Mouse (Mus musculus): ENCODE measurements around the gene Jade1. TPM values are rescaled to one million over a fixed set of nuclear protein-coding genes. Genes with fewer than 3 reads are reported as not detected.

The Jade1 gene
- total and polyA plus RNA-seq, 2 experiments from 2014 or later: 16.7 to 21.8 TPM

DNA sequence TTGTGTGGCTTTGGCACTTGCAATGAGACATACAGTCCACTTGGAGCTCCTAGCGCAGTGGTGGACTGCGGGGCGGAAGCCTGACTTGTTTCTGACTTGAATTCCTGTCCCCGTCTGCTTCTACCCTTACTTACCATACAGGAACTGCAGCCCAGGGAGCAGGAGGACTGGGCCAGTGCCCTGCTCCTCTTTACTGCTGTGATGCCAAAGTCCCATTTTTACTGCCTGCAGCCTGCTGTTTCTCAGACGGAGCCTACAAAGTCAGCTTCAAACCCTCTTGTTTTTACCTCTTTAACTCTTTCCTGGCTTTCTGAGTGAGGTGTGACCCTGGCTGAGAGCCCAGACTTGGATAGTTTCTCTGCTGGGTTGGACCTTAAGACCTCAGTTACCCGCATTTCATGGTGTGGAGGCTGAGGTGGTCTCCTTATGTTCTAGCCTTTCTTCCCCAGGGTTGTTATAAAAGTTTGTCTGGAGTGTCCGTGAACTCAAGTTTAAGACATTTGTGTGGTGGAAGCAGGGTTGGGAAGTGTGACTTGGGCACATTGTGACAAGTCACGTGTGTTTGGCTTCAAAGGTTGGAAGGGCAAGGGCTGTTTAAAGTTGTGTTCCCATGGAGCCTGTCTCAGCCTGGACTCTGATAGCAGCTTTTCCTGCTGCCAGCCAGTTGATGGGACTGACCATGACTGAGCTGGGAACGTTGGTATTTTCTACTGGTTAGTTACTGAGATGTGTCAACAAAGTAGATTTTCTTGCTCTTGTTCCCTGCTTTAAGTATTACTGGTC is 38.8 kb downstream of the Jade1 start:
- H3K4me1 ChIP-seq (ENCODE audit: insufficient read depth, low read length): no peaks in the 10 kb centered on the region
- 86% methylated on average over 9 of the region's 9 CpGs for WGBS
- H3K4me2 ChIP-seq (ENCODE audit: low read depth, low read length, poor library complexity, severe bottlenecking): no peak overlapping the region
- no peak overlapping the region for H3K4me3 ChIP-seq (ENCODE audit: low read depth, low read length)
- no peak for DNase-seq (ENCODE audit: low spot score)
- H3K9me3 ChIP-seq (ENCODE audit: low read length): no peaks in the 10 kb centered on the region
- no peak overlapping the region for H3K9ac ChIP-seq (replicated peaks; ENCODE audit: low read length, poor library complexity, severe bottlenecking)
- no peak overlapping the region for H3K27ac ChIP-seq (ENCODE audit: low read depth, low read length)
- peaks cover 46% of the 10 kb centered on the region for H3K36me3 ChIP-seq (ENCODE audit: insufficient read depth, low read length)
- no peaks in the 10 kb centered on the region for H3K27me3 ChIP-seq (ENCODE audit: insufficient read depth, low read length)
- no peak for TF ChIP-seq CTCF (IDR thresholded peaks at IDR 0.05)
- no peak for ATAC-seq (ENCODE audit: low FRiP score)

- TF ChIP-seq CTCF (IDR thresholded peaks at IDR 0.05): no peak
These were observed 39.5 kb downstream of the Jade1 start for GRCm38 (mm10) chr3:41595010-41595409.

GRCm38 (mm10) chr3:41597036-41597435 is 41.5 kb downstream of the Jade1 start:
- Histone ChIP-seq H3K27ac (ENCODE audit: low read depth, low read length) (no peak overlapping the region), H3K9ac (replicated peaks; ENCODE audit: low read length, poor library complexity, severe bottlenecking) (no peak overlapping the region), H3K36me3 (ENCODE audit: insufficient read depth, low read length) (peaks cover 37% of the 10 kb centered on the region), H3K4me3 (ENCODE audit: low read depth, low read length) (no peak overlapping the region), H3K27me3 (ENCODE audit: insufficient read depth, low read length) (no peaks in the 10 kb centered on the region), H3K4me2 (ENCODE audit: low read depth, low read length, poor library complexity, severe bottlenecking) (no peak overlapping the region), H3K9me3 (ENCODE audit: low read length) (no peaks in the 10 kb centered on the region), H3K4me1 (ENCODE audit: insufficient read depth, low read length) (no peaks in the 10 kb centered on the region)
- ATAC-seq (ENCODE audit: low FRiP score): no peak
- WGBS: 97% methylated on average over 8 of the region's 8 CpGs
- TF ChIP-seq CTCF (IDR thresholded peaks at IDR 0.05): no peak
- no peak for DNase-seq (ENCODE audit: low spot score)

More at GRCm38 (mm10) chr3:41595010-41595409, 39.5 kb downstream of the Jade1 start:
- Histone ChIP-seq H3K4me1 (ENCODE audit: insufficient read depth, low read length) (no peaks in the 10 kb centered on the region), H3K27ac (ENCODE audit: low read depth, low read length) (no peak overlapping the region), H3K36me3 (ENCODE audit: insufficient read depth, low read length) (peaks cover 46% of the 10 kb centered on the region), H3K4me3 (ENCODE audit: low read depth, low read length) (no peak overlapping the region), H3K9ac (replicated peaks; ENCODE audit: low read length, poor library complexity, severe bottlenecking) (no peak overlapping the region), H3K4me2 (ENCODE audit: low read depth, low read length, poor library complexity, severe bottlenecking) (no peak overlapping the region), H3K9me3 (ENCODE audit: low read length) (no peaks in the 10 kb centered on the region), H3K27me3 (ENCODE audit: insufficient read depth, low read length) (no peaks in the 10 kb centered on the region)
- no peak for ATAC-seq (ENCODE audit: low FRiP score)
- WGBS: 96% methylated on average over 4 of the region's 4 CpGs
- no peak for DNase-seq (ENCODE audit: low spot score)

GRCm38 (mm10) chr3:41598412-41598811 is 42.9 kb downstream of the Jade1 start:
- H3K4me3 ChIP-seq (ENCODE audit: low read depth, low read length): no peak overlapping the region
- TF ChIP-seq CTCF (IDR thresholded peaks at IDR 0.05): no peak
- no peaks in the 10 kb centered on the region for H3K27me3 ChIP-seq (ENCODE audit: insufficient read depth, low read length)
- H3K4me2 ChIP-seq (ENCODE audit: low read depth, low read length, poor library complexity, severe bottlenecking): no peak overlapping the region
- DNase-seq (ENCODE audit: low spot score) (no peak), ATAC-seq (ENCODE audit: low FRiP score) (no peak)
- 69% methylated on average over 9 of the region's 9 CpGs for WGBS
- peaks cover 29% of the 10 kb centered on the region for H3K36me3 ChIP-seq (ENCODE audit: insufficient read depth, low read length)
- 0 out of 2 replicates have a peak, but pooled peaks cover 2% of the 10 kb centered on the region for H3K4me1 ChIP-seq (ENCODE audit: insufficient read depth, low read length)
- H3K9ac ChIP-seq (replicated peaks; ENCODE audit: low read length, poor library complexity, severe bottlenecking): no peak overlapping the region
- H3K27ac ChIP-seq (ENCODE audit: low read depth, low read length): no peak overlapping the region
- no peaks in the 10 kb centered on the region for H3K9me3 ChIP-seq (ENCODE audit: low read length)

DNA sequence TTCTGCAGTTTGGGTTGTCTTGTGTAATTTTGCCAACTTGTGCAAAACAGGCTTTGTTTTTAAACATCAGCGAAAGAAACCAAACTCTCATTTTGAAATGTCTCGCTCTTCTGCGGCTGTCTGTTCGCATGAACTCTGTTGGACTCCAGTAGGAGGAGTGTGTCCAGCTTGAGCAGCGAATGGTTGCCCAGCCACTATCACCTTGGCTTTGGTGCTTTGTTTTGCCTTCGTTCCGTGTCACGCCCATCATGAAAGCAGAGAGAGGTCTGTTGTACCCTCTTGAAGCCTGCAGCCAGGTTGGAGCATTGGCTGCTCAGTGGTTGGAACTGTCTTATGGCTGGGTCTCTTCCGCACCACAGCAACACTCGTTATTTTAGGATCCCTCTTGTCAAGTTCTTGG is 43.7 kb downstream of the Jade1 start:
- H3K36me3 ChIP-seq (ENCODE audit: insufficient read depth, low read length): peaks cover 21% of the 10 kb centered on the region
- no peak for TF ChIP-seq CTCF (IDR thresholded peaks at IDR 0.05)

DNA sequence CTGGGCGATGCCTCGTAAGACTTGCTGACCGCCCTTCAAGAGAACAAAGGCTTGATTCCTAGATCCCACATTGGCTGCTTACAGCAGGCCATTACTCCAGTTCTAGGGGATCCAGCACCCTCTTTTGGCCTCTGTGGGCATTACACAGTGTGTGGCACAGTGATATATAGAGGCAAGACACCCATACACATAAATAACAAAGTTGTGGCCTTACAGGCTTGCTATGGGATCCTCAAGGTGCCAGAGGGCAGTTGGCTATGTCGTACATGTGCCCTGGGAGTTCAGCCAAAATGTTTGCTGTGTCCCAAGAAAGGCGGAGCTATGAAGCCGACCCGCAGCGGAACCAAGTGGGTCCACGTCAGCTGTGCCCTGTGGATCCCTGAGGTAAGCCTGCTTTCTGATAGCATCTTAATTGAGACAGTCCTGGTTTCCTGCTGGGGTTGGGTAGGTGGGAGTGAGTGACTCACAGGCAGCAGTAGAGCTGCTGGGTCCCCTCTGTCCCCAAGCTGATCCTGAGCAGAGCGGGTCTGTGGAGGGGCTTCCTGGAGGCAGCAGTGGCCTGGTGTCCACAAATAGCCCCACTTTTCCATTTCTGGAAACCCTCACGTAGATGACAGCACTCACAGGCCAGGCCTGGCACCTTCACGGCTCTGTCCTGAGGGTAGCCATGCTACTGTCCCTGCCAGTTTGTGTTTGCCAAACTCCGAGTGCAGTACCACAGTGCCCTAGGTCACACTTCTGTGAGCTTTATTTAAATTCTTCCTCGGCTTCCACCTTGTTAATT is 44.5 kb downstream of the Jade1 start:
- ATAC-seq (ENCODE audit: low FRiP score) (peak; percentile 66; the same call in 1 of the 2 replicates), DNase-seq (ENCODE audit: low spot score) (peak; percentile 60)
- H3K4me1 ChIP-seq (ENCODE audit: insufficient read depth, low read length): 0 out of 2 replicates have a peak, but pooled peaks cover 7% of the 10 kb centered on the region
- H3K27me3 ChIP-seq (ENCODE audit: insufficient read depth, low read length): no peaks in the 10 kb centered on the region
- no peak overlapping the region for H3K9ac ChIP-seq (replicated peaks; ENCODE audit: low read length, poor library complexity, severe bottlenecking)
- TF ChIP-seq CTCF (IDR thresholded peaks at IDR 0.05): peak; percentile 67
- WGBS: 84% methylated on average over 14 of the region's 14 CpGs
- no peak overlapping the region for H3K27ac ChIP-seq (ENCODE audit: low read depth, low read length)
- no peak overlapping the region for H3K4me2 ChIP-seq (ENCODE audit: low read depth, low read length, poor library complexity, severe bottlenecking)
- H3K36me3 ChIP-seq (ENCODE audit: insufficient read depth, low read length): peaks cover 19% of the 10 kb centered on the region
- no peaks in the 10 kb centered on the region for H3K9me3 ChIP-seq (ENCODE audit: low read length)
- no peak overlapping the region for H3K4me3 ChIP-seq (ENCODE audit: low read depth, low read length)

More for the DNA sequence above, 43.7 kb downstream of the Jade1 start:
- H3K9ac ChIP-seq (replicated peaks; ENCODE audit: low read length, poor library complexity, severe bottlenecking): no peak overlapping the region
- H3K27me3 ChIP-seq (ENCODE audit: insufficient read depth, low read length): no peaks in the 10 kb centered on the region
- H3K4me2 ChIP-seq (ENCODE audit: low read depth, low read length, poor library complexity, severe bottlenecking): no peak overlapping the region
- ATAC-seq (ENCODE audit: low FRiP score) (no peak), DNase-seq (ENCODE audit: low spot score) (no peak)
- no peak overlapping the region for H3K4me3 ChIP-seq (ENCODE audit: low read depth, low read length)
- 0 out of 2 replicates have a peak, but pooled peaks cover 7% of the 10 kb centered on the region for H3K4me1 ChIP-seq (ENCODE audit: insufficient read depth, low read length)
- H3K9me3 ChIP-seq (ENCODE audit: low read length): no peaks in the 10 kb centered on the region
- H3K27ac ChIP-seq (ENCODE audit: low read depth, low read length): no peak overlapping the region
- 93% methylated on average over 10 of the region's 10 CpGs for WGBS
